Mouse (Mus musculus) large intestine, adult 2 months (tissue): ENCODE results near the gene Phkb. TPM values are rescaled to one million over a fixed set of nuclear protein-coding genes. Genes with fewer than 3 reads are reported as not detected.

ENCODE experiments used
- DNase-seq: peaks from one replicate; pipeline ENCODE4 v3.0.0-alpha.2; 2012; ENCODE audit warnings: low read depth, low spot score
- WGBS: fragments of 180-500 bp; shearing (Covaris S2); methylation state at CpG from one replicate; pipeline ENCODE4 v1.1.7; 2018; 5-methylcytosine and 5-hydroxymethylcytosine counted together
- polyA plus RNA-seq: library from polyadenylated mRNA; depleted of rRNA; stranded (reverse); fragments of >200 nt; gene quantifications from 2 replicates; pipeline ENCODE4 v1.2.3, GENCODE M21; 2012; rRNA removed

Phkb gene
- polyA plus RNA-seq, 1 experiment, result 3.9 TPM

DNA sequence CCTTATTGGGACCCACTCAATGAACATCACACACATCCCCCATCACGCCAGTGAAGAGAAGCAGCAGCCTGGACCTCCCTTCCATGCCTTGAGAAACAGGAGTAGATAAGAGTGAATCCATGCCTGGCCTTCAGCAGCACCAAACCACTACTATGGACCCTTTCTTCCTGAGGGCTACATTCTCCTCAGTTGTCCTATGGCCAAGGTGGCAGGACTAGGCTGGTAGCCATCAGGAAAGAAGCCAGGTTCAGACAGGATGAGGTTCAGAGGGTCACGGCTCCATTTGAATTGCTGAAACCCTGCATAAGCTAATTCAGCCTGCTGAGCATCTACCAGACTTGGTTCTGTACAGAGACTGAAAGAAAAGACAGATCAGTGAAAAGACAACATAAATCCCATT is 222.7 kb downstream of the Phkb start:
- DNase-seq, result no peak
- WGBS, result 98% methylated on average over 2 of the region's 2 CpGs

DNA sequence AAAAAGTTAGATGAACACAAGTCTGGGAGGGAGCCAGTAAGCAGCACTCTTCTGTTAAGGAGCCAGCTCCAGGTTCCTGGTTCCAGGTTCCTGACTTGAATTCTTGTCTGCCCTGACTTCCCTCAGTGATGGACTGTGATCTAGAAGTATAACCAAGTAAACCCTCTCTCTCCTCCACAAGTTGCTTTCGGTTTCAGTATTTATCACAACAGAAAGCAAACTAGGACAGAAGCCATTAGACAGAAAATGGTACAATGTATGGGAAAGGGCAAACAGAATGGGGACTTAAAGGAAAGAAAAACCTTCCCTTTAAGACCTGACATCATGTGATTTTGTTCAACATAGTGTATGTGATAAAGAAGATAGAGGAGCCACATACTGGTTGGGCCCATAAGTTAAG is 238.7 kb downstream of the Phkb start:
- DNase-seq, result no peak
- 71% methylated on average over 1 of the region's 1 CpGs for WGBS

DNA sequence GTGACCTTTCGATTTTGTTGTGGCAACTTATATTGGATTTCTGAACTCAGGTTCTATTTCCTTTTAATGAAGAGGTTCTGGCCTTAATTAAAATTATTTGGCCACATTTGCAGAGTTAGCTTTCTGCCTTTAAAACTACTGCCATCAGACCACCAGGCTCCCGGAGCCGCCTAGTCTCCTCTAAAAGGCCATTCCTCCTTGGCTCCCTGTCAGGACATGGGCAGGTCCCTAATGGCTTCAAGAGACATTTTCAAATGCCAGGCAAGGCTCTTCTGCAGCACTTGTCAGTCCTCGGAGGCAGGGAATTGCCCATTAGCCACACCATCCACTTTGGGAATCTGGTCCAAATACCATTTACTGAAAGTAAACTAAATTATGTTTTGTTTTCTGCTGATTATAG is 242.6 kb downstream of the Phkb start:
- 73% methylated on average over 4 of the region's 4 CpGs for WGBS
- no peak for DNase-seq

DNA sequence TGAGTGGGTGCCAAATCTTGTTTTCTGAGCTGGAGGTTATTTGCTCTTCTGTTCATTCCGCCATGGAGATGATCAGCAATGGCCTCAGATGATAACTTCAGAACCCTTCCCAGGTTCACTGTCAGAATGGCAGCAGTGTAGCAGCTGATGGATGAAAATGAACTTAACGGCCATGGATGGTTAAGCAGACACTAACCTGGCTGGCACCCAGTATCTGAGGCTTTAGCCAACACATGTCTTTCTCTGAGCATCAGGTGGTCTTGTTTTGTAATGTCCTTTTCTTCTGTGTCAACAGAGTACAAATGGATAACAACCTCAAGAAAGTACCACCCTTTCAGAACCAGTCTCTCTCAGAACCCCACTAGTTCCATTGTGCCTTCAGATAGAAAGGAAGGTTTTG is 246.0 kb downstream of the Phkb start:
- 76% methylated on average over 2 of the region's 2 CpGs for WGBS
- DNase-seq, result no peak

DNA sequence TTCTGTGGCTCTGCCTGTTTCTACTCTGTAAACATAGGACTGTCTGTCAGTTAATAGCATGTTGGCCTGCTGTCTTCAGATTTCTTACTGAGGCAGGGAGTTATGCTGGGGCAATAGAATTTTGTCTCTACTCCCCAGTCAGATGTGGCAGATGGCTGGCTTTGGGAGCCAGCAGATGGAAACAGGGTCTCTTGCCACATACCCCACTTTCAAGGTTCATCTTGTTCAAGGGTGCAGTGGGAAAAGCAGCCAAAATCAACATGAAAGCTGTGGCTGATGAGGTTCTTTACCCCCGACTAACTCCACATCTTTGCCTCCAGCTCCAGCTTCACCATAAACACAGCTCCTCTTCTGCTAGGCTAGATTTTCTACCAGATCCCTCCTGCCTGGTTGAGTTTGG is 246.7 kb downstream of the Phkb start:
- WGBS, result 61% methylated on average over 1 of the region's 1 CpGs
- DNase-seq, result no peak

DNA sequence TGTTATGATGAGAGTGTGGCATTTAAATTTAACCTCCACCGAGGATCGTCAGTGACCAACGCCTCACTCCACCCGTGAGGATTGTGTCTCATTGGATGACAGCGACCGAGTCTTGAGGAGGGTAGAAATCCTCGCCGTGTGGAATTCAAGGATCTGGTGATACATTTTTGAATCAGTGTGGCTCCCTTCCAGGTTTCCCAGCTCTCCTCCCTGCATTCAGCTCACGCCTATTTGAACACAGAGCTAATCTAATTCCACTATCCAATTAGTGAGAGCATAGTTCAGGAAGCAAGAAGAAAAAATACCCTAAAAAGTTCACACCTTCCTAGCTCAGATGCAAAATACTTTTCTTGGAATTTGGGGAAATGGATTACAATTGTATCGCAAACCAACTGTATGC is 249.9 kb downstream of the Phkb start:
- WGBS, result 83% methylated on average over 10 of the region's 10 CpGs

More for the DNA sequence above, 249.9 kb downstream of the Phkb start:
- DNase-seq, result no peak

Other genes with a start within 250 kb of the Phkb start
- 0.34 and 0.35 TPM in 2 replicates for gene Neto2, start 140.0 kb upstream of the Phkb start, polyA plus RNA-seq
- gene Itfg1, start within 50 bp of the Phkb start, polyA plus RNA-seq, result 15.4 and 21.4 TPM in 2 replicates